Mouse (Mus musculus) inflammation-experienced regulatory T-cells, adult 16 weeks (primary cell): ENCODE measurements around the gene Gm47955. TPM values are rescaled to one million over a fixed set of nuclear protein-coding genes. Genes with fewer than 3 reads are reported as not detected.

Source experiments
- polyA plus RNA-seq: library from polyadenylated mRNA; unstranded; fragments of 100-300 nt; shearing (Covaris generic); gene quantifications from one replicate; pipeline ENCODE4 v1.2.1, GENCODE M21; 2017

Gene Gm47955
- polyA plus RNA-seq: not detected

GRCm38 (mm10) chr1:82959870-82960385 is at the start of gene Gm47955:
TSS of gene Gm47955 (plus strand) at chr1:82960286.

GRCm38 (mm10) chr1:82913025-82913424 is 47.1 kb upstream of the Gm47955 start, which contains the start of gene A030005L19Rik:
TSS of gene A030005L19Rik (plus strand) at chr1:82913325.

GRCm38 (mm10) chr1:82924650-82925049 is 35.4 kb upstream of the Gm47955 start, which contains the start of gene A030014E15Rik:
TSS of gene A030014E15Rik (plus strand) at chr1:82924917.

GRCm38 (mm10) chr1:82931326-82931725 is 28.8 kb upstream of the Gm47955 start, which contains the start of gene Gm6217:
TSS of gene Gm6217 (minus strand) at chr1:82931399.

GRCm38 (mm10) chr1:82943295-82943694 is 16.8 kb upstream of the Gm47955 start, which contains the start of gene A030003K21Rik:
TSS of gene A030003K21Rik (minus strand) at chr1:82943388.

GRCm38 (mm10) chr1:82955913-82956312 is 4.2 kb upstream of the Gm47955 start, which contains the start of gene Gm7544:
TSS of gene Gm7544 (minus strand) at chr1:82956013.

GRCm38 (mm10) chr1:83000306-83000705 is 40.2 kb downstream of the Gm47955 start, which contains the start of gene Gm47959:
TSS of gene Gm47959 (plus strand) at chr1:83000548.

Other genes with a start within 250 kb of the Gm47955 start
- 120 TPM for gene Mff, start 235.4 kb upstream of the Gm47955 start, polyA plus RNA-seq
- gene Tm4sf20, start 191.8 kb upstream of the Gm47955 start, polyA plus RNA-seq: 0.32 TPM
- gene Gm47791, start 189.0 kb upstream of the Gm47955 start, polyA plus RNA-seq: not detected
- gene Agfg1, start 120.8 kb upstream of the Gm47955 start, polyA plus RNA-seq: 26.3 TPM
- gene A030005L19Rik, start 47.0 kb upstream of the Gm47955 start, polyA plus RNA-seq: 0.37 TPM
- gene A030014E15Rik, start 35.4 kb upstream of the Gm47955 start, polyA plus RNA-seq: not detected
- gene Gm6217, start 28.9 kb upstream of the Gm47955 start, polyA plus RNA-seq: not detected
- gene A030003K21Rik, start 16.9 kb upstream of the Gm47955 start, polyA plus RNA-seq: not detected
- gene Gm7544, start 4.3 kb upstream of the Gm47955 start, polyA plus RNA-seq: not detected
- not detected for gene Gm47959, start 40.3 kb downstream of the Gm47955 start, polyA plus RNA-seq
- gene Slc19a3, start 78.2 kb downstream of the Gm47955 start, polyA plus RNA-seq: not detected
- not detected for gene Krtap28-10, start 82.2 kb downstream of the Gm47955 start, polyA plus RNA-seq
- not detected for gene Gm47969, start 84.6 kb downstream of the Gm47955 start, polyA plus RNA-seq
- gene A030005K14Rik, start 99.1 kb downstream of the Gm47955 start, polyA plus RNA-seq: not detected
- not detected for gene Krtap28-13, start 100.6 kb downstream of the Gm47955 start, polyA plus RNA-seq
- gene Ccl20, start 156.5 kb downstream of the Gm47955 start, polyA plus RNA-seq: 1.3 TPM
- gene Daw1, start 199.5 kb downstream of the Gm47955 start, polyA plus RNA-seq: 0.17 TPM